Mouse (Mus musculus) midbrain, embryonic 10.5 days (tissue): ENCODE measurements at regions not wholly inside any gene's neighbourhood (a gene's known extent, or its start where the extent isn't known, plus 50 kb on each side); places are given as distances from the start of the nearest gene placed in this dataset.

ENCODE experiments used
- DNase-seq: peaks from one replicate; pipeline ENCODE4 v3.0.0-alpha.2; 2017; ENCODE audit warnings: low spot score
- H3K27ac ChIP-seq: fragments of 300-500 bp; sonication (generic); replicated peaks from 2 replicates; pipeline ENCODE4 v1.5.1; 2016; ENCODE audit warnings: mild to moderate bottlenecking
- H3K27me3 ChIP-seq: fragments of 300-500 bp; sonication (generic); 2 replicates; pipeline ENCODE4 v1.6.1; 2016; ENCODE audit warnings: low read depth, mild to moderate bottlenecking; ENCODE audit not compliant: poor library complexity, severe bottlenecking
- H3K36me3 ChIP-seq: fragments of 300-500 bp; sonication (generic); 2 replicates; pipeline ENCODE4 v1.6.1; 2016; ENCODE audit warnings: mild to moderate bottlenecking, moderate library complexity
- H3K4me1 ChIP-seq: fragments of 300-500 bp; sonication (generic); 2 replicates; pipeline ENCODE4 v1.6.1; 2016
- H3K4me3 ChIP-seq: fragments of 300-500 bp; sonication (generic); 2 replicates; pipeline ENCODE4 v1.5.1; 2016; ENCODE audit warnings: mild to moderate bottlenecking, moderate library complexity
- H3K9me3 ChIP-seq: fragments of 300-500 bp; sonication (generic); replicated peaks from 2 replicates; pipeline ENCODE4 v1.6.1; 2016; ENCODE audit warnings: mild to moderate bottlenecking
- WGBS: fragments of 180-500 bp; shearing (Covaris S2); methylation state at CpG from one replicate; pipeline ENCODE4 v1.1.7; 2016; 5-methylcytosine and 5-hydroxymethylcytosine counted together

GRCm38 (mm10) chr14:67626181-67626580 is 1617.2 kb upstream of the Gulo start:
- Histone ChIP-seq H3K27ac (no peak overlapping the region), H3K9me3 (no peaks in the 10 kb centered on the region), H3K4me1 (no peaks in the 10 kb centered on the region), H3K4me3 (no peak overlapping the region), H3K27me3 (no peaks in the 10 kb centered on the region), H3K36me3 (no peaks in the 10 kb centered on the region)
- 92% methylated on average over 8 of the region's 8 CpGs for WGBS
- DNase-seq, result no peak

GRCm38 (mm10) chr14:67623841-67624480 is 1615.0 kb upstream of the Gulo start:
- WGBS, result 79% methylated on average over 4 of the region's 4 CpGs
- Histone ChIP-seq H3K9me3 (no peaks in the 10 kb centered on the region), H3K27ac (no peak overlapping the region), H3K4me1 (no peaks in the 10 kb centered on the region), H3K27me3 (peaks cover 12% of the 10 kb centered on the region), H3K4me3 (no peak overlapping the region), H3K36me3 (no peaks in the 10 kb centered on the region)
- DNase-seq, result no peak

GRCm38 (mm10) chr14:67622911-67623310 is 1613.9 kb upstream of the Gulo start:
- no peak for DNase-seq
- Histone ChIP-seq H3K4me3 (no peak overlapping the region), H3K27me3 (peaks cover 16% of the 10 kb centered on the region), H3K4me1 (no peaks in the 10 kb centered on the region), H3K36me3 (no peaks in the 10 kb centered on the region), H3K27ac (no peak overlapping the region), H3K9me3 (no peaks in the 10 kb centered on the region)
- 93% methylated on average over 6 of the region's 6 CpGs for WGBS

- DNase-seq, result no peak
- no peak overlapping the region for H3K27ac ChIP-seq
Observed at GRCm38 (mm10) chr14:67621486-67621885, 1612.5 kb upstream of the Gulo start.

GRCm38 (mm10) chr14:67620854-67621476 is 1612.0 kb upstream of the Gulo start:
- WGBS, result 44% methylated on average over 4 of the region's 4 CpGs
- H3K4me1 ChIP-seq, result no peaks in the 10 kb centered on the region
- DNase-seq, result peak; percentile 49
- no peaks in the 10 kb centered on the region for H3K9me3 ChIP-seq
- peaks cover 33% of the 10 kb centered on the region for H3K27me3 ChIP-seq
- H3K4me3 ChIP-seq, result no peak overlapping the region
- H3K36me3 ChIP-seq, result no peaks in the 10 kb centered on the region
- H3K27ac ChIP-seq, result no peak overlapping the region

More at GRCm38 (mm10) chr14:67621486-67621885, 1612.5 kb upstream of the Gulo start:
- Histone ChIP-seq H3K36me3 (no peaks in the 10 kb centered on the region), H3K4me3 (no peak overlapping the region), H3K4me1 (no peaks in the 10 kb centered on the region), H3K9me3 (no peaks in the 10 kb centered on the region), H3K27me3 (peaks cover 28% of the 10 kb centered on the region)
- 70% methylated on average over 2 of the region's 2 CpGs for WGBS

GRCm38 (mm10) chr14:67619571-67619970 is 1610.6 kb upstream of the Gulo start:
- 79% methylated on average over 4 of the region's 4 CpGs for WGBS
- no peaks in the 10 kb centered on the region for H3K4me1 ChIP-seq
- H3K36me3 ChIP-seq, result no peaks in the 10 kb centered on the region

GRCm38 (mm10) chr14:67614369-67614768 is 1605.4 kb upstream of the Gulo start:
- Histone ChIP-seq H3K27ac (no peak overlapping the region), H3K4me3 (no peak overlapping the region), H3K36me3 (no peaks in the 10 kb centered on the region), H3K4me1 (peaks cover 20% of the 10 kb centered on the region), H3K9me3 (no peaks in the 10 kb centered on the region), H3K27me3 (peaks cover 87% of the 10 kb centered on the region)
- WGBS, result 87% methylated on average over 11 of the region's 11 CpGs
- no peak for DNase-seq

More at GRCm38 (mm10) chr14:67619571-67619970, 1610.6 kb upstream of the Gulo start:
- no peak overlapping the region for H3K27ac ChIP-seq
- H3K4me3 ChIP-seq, result no peak overlapping the region
- H3K9me3 ChIP-seq, result no peaks in the 10 kb centered on the region
- DNase-seq, result no peak
- peaks cover 46% of the 10 kb centered on the region for H3K27me3 ChIP-seq

GRCm38 (mm10) chr14:67613691-67614090 is 1604.7 kb upstream of the Gulo start:
- no peak overlapping the region for H3K4me3 ChIP-seq
- no peak overlapping the region for H3K27ac ChIP-seq
- no peak for DNase-seq
- peaks cover 23% of the 10 kb centered on the region for H3K4me1 ChIP-seq
- H3K36me3 ChIP-seq, result no peaks in the 10 kb centered on the region
- no peaks in the 10 kb centered on the region for H3K9me3 ChIP-seq
- peaks cover 87% of the 10 kb centered on the region for H3K27me3 ChIP-seq
- 85% methylated on average over 13 of the region's 13 CpGs for WGBS

- DNase-seq, result no peak
- Histone ChIP-seq H3K36me3 (no peaks in the 10 kb centered on the region), H3K4me3 (no peak overlapping the region), H3K27me3 (peaks cover 90% of the 10 kb centered on the region), H3K27ac (no peak overlapping the region), H3K4me1 (peaks cover 28% of the 10 kb centered on the region), H3K9me3 (no peaks in the 10 kb centered on the region)
- 77% methylated on average over 14 of the region's 14 CpGs for WGBS
Observed at GRCm38 (mm10) chr14:67613221-67613620, 1604.2 kb upstream of the Gulo start.

GRCm38 (mm10) chr14:67612471-67612870 is 1603.5 kb upstream of the Gulo start:
- DNase-seq, result no peak
- Histone ChIP-seq H3K4me3 (no peak overlapping the region), H3K27ac (no peak overlapping the region), H3K36me3 (no peaks in the 10 kb centered on the region), H3K27me3 (peaks cover 94% of the 10 kb centered on the region), H3K9me3 (no peaks in the 10 kb centered on the region), H3K4me1 (peaks cover 35% of the 10 kb centered on the region)
- 48% methylated on average over 4 of the region's 4 CpGs for WGBS

- Histone ChIP-seq H3K27me3 (peaks cover 84% of the 10 kb centered on the region), H3K4me3 (peak overlapping the region; percentile 38), H3K9me3 (no peaks in the 10 kb centered on the region), H3K27ac (peak overlapping the region; percentile 59), H3K4me1 (peaks cover 45% of the 10 kb centered on the region), H3K36me3 (no peaks in the 10 kb centered on the region)
- peak; percentile 56 for DNase-seq
- 16% methylated on average over 20 of the region's 20 CpGs for WGBS
Observed at GRCm38 (mm10) chr14:67608262-67608661, 1599.3 kb upstream of the Gulo start.

- Histone ChIP-seq H3K9me3 (no peaks in the 10 kb centered on the region), H3K27ac (no peak overlapping the region), H3K36me3 (no peaks in the 10 kb centered on the region), H3K4me1 (peaks cover 17% of the 10 kb centered on the region), H3K27me3 (peaks cover 48% of the 10 kb centered on the region), H3K4me3 (no peak overlapping the region)
- WGBS, result 82% methylated on average over 4 of the region's 4 CpGs
- DNase-seq, result no peak
Observed at GRCm38 (mm10) chr14:67602960-67603359, 1594.0 kb upstream of the Gulo start.

- WGBS, result 31% methylated on average over 4 of the region's 4 CpGs
- no peaks in the 10 kb centered on the region for H3K9me3 ChIP-seq
- DNase-seq, result no peak
Observed at GRCm38 (mm10) chr14:67599734-67600133, 1590.7 kb upstream of the Gulo start.

More at GRCm38 (mm10) chr14:67599734-67600133, 1590.7 kb upstream of the Gulo start:
- Histone ChIP-seq H3K27me3 (peaks cover 20% of the 10 kb centered on the region; the same call in 1 of the 2 replicates), H3K4me1 (peaks cover 9% of the 10 kb centered on the region), H3K27ac (no peak overlapping the region), H3K4me3 (no peak overlapping the region), H3K36me3 (no peaks in the 10 kb centered on the region)
